Mouse (Mus musculus) left cerebral cortex, postnatal 14 days (tissue): ENCODE measurements around the gene Arrb2. TPM values are rescaled to one million over a fixed set of nuclear protein-coding genes. Genes with fewer than 3 reads are reported as not detected.

Experiments used
- DNase-seq, 2 experiments: peaks; one replicate each; pipeline ENCODE4 v3.0.0; 2021 to 2022; ENCODE audit warnings: low spot score in 2 of 2, mixed read lengths in 1 of 2
- intact Hi-C: fragments of 180-260 bp; cut with DNase I; formaldehyde crosslinking; loops from one replicate; pipeline ENCODE4 v1.15.1; 2025
- total RNA-seq, 2 experiments: library from RNA; stranded (reverse); gene quantifications; 2 replicates each; pipeline ENCODE4 v1.2.3; 2021

The Arrb2 gene
- total RNA-seq, 2 experiments from 2014 or later: 75.1 to 78.6 TPM

DNA sequence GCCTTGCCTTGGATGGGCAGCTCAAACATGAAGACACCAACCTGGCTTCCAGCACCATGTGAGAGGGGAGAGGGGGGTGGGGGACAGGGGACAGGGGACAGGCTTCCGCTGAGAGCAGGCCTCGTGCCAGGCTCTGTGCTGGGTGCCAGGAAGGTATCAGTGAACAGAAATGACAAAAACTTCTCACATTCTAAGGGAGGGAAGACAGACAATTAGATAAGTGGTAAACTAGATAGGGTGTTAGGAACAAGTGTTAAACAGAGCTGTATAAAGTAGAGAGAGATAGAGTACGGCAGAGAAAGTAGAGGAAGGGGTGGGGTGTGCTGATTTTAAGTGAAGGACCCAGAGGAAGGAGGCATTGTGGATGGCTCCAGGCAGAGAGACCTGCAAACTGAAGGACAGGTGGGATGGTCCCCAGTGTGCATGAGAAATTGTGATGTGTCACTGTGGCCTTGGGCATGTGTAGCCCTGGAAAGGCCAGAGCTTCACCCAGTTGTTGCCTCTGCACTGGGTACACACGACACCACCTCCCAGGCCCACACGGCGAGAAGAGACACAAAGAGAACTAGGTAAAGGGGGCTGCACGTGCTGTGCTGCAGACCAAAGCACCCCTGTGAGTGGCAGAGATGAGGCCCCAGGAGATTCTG, 6.4 kb downstream of the Arrb2 start:
- no peak for DNase-seq
- intact Hi-C loops: loop anchor here (10.0 kb wide), 1 partner anchor 206 kb away; the partner anchor contains the start of genes Rnf167 and Slc25a11

DNA sequence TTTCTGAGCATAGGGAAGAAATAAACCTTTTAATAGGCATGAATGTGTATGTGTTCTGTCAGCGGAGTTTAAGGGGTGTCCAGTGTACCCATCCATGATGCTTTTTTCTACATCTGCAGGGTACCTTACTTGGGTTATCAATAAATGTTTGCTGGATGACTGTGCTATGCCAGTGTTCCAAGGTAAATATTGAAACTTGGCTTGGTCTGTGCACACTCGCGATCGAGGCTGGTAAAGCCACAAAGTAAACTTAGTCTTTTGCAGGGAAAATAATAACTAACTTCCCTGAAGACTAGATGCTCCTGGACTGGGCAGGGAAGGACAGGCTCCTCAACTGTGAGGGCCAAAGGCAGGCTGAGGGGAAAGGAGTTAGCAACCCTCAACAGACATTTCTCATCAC, 8.2 kb downstream of the Arrb2 start:
- DNase-seq: no peak
- intact Hi-C loops: no loop called here

DNA sequence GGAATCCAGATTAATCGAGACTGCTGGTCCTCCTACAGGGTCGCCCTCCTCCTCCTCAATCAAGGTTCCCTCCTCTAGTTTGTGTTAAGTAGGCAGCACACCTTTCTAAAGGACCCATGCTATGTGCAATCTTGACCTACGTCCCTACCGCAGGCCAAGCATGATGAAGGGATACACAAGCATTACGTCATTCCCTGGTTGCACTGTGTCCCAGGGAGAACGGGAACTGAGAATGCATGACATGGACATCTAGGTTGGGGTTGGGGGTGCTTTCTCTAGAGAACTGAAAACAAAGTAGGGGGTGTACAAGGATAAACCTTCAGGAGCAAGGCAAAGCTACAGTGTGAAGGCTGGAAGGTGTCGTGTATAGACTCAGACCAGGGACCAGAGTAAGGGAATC, 9.4 kb downstream of the Arrb2 start:
- intact Hi-C loops: no loop called here
- no peak for DNase-seq

DNA sequence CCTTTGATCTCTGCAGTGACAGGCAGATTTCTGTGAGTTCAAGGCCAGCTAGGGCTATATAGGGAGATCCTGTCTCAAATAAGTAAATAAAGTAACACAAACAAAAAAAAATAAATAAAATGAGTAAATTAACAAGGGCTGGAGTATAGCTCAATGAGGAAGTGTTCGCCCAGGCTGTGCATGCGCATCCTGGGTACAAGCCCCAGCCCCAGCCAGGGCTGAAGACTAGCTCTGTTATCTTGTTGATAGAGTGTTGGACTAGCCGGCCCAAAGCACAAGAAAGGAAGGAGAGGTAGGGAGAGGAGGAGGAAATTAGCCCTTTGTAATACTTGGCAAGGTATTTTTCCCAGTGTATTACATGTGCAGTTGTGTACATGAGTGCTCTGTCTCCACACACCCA, 11.5 kb downstream of the Arrb2 start:
- no peak for DNase-seq
- intact Hi-C loops: no loop called here

DNA sequence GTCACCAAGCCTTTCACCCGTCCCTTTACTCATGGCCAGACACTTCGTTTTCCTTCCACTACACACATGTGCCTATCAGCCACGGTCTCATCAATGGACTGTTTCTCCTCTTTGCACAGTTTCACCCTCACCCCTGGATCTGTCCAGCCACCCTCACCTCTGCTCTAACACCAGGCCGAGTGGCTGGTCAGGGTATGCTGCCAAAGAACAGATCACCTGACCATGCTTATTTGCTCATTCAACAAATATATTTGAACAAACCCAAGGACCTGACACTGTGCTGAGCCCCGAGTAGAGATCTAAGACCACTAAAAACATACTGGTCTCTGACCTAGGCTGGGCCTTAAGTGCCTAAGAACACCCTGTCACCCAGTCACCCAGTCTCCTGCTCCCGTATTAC, 12.2 kb downstream of the Arrb2 start:
- intact Hi-C loops: no loop called here
- no peak for DNase-seq

DNA sequence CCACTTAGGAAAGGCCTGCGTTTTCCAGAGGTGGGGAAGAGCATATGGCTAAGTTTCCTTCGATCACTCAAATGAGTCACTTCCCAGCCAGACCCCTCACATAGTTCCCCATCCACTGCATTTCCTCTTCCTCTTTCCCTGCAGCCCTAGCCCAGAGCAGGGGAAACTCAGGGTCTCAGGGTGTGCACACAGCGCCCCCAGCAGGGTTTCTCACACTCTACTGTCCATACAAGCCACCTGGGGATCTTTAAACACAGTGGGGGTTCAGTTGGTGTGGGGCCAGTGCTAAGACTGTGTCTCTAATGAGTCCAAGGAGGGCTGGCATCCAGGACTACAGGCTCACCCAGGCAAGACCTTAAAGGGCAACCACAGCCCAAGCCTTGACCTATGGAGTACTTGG, 14.3 kb downstream of the Arrb2 start:
- intact Hi-C loops: no loop called here

DNA sequence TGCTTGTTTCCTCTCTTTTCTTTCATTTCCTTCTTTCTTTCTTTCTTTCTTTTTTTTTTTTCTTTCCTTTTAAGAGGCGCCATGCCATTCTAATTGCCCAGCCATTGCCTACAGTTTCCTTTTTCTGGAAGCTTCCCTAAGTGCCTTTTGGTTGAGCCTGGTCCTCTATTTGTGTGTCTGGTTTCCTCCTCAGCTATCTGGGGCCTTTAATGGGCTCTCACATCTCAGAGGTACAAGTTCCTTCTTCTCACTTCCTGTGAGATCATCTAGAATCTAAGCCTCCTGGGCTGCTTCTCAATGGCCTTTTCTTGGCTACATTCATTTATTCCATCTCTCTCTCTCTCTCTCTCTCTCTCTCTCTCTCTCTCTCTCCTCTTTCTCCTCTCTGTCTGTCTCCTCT, 14.9 kb downstream of the Arrb2 start:
- no peak for DNase-seq
- intact Hi-C loops: no loop called here

More for the DNA sequence above, 14.3 kb downstream of the Arrb2 start:
- no peak for DNase-seq

DNA sequence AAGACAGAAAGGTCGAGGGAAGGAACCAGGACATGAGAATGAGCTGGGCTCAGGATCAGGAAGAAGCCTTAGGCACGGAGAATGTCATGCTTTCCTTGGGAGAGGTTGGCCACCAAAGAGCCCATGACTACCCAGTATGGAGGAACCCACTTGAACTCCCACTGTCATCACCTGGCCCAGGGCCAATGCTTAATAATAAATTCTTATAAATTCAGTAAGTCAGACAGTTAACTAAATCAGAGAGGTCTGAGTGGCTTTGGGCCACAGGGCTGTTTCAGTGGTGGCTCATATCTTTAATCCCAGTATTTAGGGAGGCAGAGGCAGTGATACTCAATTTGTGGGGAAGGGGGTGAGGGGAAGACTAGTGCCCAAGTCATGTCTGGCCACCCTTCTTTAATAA, 18.5 kb downstream of the Arrb2 start:
- intact Hi-C loops: loop anchor here (5.0 kb wide), 1 partner anchor 56 kb away; the partner anchor contains the start of gene Tm4sf5
- no peak for DNase-seq

DNA sequence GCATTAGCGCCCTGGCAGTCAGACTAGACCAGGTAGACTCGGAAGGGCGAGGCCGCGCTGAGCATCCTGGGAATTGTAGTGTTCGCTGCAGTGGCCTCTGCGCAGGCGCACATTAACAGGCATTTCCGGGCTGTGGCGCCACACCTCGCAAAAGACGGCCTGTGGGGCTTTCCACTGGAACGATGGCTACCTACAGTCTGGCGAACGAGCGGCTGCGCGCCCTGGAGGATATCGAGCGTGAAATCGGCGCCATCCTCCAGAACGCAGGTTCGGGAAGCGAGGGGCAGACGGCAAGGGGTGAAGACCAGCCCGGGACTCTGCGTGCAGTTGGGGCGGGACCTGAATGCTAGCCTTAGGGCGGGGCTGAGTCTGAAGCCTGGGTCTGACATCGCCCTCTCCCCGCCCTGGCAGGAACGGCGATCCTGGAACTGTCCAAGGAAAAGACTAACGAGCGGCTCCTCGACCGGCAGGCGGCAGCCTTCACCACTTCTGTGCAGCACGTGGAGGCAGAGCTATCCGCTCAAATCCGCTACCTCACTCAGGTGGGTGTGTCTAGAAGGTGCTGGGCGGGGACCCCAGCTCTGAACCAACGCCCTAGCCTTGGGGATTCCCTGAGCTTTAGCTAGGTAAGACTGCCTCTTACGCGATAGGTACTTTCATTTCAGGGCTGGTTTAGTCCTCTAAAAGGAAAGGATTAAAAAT, 19.5 kb downstream of the Arrb2 start, which contains the start of gene Med11:
Gene Med11 (plus strand): TSS at position 123 of the 702 bp plus-strand sequence.
- intact Hi-C loops: loop anchor here (5.0 kb wide), 1 partner anchor 55 kb away; the partner anchor contains the start of gene Tm4sf5
- DNase-seq: peak; percentile 95 to 96

DNA sequence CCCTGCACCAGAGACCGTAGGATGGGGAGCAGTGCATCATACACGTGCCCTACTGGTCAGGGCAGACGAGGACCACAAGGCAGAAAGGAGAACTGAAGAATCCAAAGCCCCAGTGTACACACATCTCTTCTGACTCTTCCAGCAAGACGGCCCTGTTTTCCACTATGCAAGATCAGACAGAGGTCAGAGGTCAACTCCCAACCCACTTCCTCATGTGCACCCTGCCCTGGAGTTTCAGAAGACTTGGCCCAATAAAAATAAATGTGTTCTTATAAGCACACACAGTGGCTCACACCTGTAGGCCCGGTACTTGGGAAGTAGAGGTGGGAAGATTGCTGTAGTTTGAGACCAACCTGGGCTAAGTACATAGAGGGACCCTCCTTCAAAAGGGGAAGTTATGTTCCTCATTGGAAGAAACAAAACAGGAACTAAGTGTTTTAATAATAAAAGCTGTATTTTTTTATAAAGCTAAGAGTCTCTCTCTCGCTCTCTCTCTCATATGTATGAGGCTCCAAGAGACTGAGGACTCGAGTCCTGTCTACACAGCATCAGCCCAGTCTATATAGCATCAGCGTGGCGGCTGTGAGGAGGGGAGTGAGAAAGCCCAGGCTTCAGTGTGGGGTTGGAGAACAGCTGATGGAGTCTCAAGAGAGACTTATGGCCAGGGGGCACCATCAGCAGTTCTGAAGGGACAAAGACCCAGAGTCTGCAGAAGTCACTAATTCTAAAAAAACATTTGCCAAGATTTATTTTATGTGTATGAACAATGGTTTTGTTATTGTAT, 21.0 kb downstream of the Arrb2 start:
- intact Hi-C loops: loop anchor here (5.0 kb wide), 1 partner anchor 54 kb away; the partner anchor contains the start of gene Tm4sf5
- DNase-seq: no peak

DNA sequence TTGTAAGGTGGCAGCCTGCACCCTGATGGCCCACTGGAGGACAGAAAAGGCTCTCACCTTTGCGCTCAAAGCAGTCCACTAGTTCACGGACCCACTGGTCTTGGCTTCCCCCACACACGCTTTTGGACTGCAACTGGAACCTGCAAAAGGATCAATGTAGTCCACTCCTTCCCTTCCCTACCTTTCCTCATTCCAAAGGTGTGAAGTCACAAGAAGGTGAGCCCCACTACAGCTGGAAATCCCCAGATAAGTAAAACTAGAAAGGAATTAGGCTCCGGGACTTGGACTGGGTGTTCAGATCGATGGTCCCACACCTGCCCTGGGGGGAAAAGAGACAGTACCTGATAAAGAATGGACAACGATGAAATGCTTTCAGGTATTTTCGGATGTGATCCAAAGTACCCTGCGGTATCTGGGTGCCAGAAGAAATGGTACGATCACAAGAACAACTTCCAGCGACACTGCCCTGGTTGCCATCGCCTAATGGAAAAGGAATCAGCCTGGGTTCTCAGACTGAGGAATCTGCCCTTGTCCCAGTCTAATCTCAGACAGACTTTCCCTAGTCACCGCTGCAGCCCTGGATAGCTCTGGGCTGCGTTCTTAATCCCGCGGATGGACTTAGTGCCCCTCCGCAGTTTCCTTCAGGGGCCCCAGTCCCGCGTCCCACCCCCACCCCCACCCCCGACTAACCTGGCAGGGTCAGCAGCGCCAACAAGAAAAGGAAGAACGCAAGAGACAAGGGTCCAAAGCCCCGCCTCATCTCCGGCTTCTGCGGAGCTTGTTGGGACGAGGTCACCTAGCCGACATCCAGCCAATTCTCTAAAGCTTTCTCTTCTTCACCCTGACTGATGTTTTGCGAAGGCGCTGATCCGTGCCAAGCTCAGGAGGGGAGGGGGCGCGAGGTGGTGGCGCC, 26.5 kb downstream of the Arrb2 start, which contains the start of gene Zmynd15:
Gene Zmynd15 (plus strand): TSS at position 746 of the 913 bp plus-strand sequence.
- DNase-seq: no peak
- intact Hi-C loops: no loop called here

DNA sequence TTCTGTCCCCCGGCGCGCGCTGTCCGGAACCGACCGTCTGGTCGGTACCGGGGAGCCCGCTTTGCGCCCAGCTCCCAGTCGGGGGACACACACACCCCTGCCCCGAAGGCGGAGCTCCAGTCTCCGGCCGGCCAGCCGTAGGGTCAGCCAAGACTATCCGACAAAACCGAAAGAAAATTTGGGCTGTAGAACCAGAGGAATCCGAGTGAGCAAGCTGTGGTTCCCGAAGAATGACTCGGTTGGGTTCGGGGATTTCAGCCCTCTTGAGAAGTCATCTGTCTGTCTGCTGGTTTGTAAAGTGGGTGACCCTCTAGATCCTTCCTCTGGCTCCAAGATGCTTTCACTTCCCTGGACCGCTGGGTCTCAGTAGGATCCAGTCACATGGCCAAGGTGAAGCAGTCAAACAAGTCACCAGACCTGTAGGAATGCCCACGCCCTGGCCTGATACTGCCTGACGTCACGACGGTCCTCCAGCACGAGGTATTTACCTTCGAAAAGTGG, 27.2 kb downstream of the Arrb2 start, which contains the start of gene Cxcl16:
Gene Cxcl16 (minus strand): TSS at position 384 of the 501 bp plus-strand sequence.
- DNase-seq: no peak
- intact Hi-C loops: no loop called here

DNA sequence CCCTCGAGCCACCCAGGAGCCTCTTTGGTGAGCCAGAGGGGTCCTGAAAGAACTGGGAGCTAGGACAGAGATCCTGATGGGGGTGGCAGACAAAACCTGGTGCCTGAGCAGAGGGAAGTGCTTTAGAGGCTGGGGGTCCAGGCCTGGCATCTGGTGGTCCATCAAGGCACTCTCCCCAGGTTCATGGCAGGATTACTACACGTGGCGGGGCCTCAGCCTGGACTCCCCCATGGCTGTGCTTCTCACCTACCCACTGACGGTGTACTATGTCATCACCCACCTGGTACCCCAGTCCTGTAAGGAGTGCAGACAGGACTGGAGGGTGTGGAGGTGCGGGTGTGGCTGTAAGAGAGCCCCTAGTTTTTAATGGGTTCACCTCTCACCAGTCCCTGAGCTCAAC, 31.5 kb downstream of the Arrb2 start:
- intact Hi-C loops: no loop called here
- no peak for DNase-seq

DNA sequence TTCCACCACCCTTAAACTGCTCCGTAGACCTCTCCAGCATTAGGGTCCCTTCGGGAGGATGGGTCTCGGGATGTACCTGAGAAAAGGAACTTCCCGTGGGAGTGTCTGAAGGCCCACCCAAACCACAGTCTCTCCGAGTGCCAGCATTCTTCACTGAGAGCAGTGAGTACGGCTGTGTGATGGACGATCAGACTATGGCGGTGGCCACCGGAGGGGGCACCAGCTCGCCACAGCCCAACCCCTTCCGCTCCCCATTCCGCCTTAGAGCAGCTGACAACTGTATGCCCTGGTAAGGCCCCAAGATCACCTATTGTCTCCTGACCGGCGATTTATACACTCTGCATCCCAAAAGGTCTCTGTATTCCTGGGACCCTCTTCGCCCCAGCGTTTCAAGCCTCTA, 32.8 kb downstream of the Arrb2 start:
- intact Hi-C loops: no loop called here
- DNase-seq: no peak

DNA sequence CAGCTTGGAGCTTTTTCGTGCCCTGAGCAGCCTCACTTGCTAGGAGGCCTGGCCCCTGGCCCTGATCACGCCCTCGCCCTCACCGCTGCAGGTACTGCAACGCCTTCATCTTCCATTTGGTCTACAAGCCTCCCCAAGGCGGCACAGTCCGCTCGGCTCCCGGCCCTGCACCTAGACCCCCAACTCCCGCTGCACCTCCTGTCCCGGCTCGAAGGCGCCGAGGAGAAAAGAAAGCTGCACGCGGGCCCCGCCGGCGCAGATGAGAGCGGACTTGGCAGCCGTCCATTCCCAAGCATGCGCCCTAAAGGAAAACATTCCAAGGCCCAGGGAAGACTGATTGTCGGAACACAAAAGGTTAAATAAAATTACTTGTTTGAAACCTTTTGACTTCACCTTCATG, 33.4 kb downstream of the Arrb2 start:
- intact Hi-C loops: no loop called here
- no peak for DNase-seq

DNA sequence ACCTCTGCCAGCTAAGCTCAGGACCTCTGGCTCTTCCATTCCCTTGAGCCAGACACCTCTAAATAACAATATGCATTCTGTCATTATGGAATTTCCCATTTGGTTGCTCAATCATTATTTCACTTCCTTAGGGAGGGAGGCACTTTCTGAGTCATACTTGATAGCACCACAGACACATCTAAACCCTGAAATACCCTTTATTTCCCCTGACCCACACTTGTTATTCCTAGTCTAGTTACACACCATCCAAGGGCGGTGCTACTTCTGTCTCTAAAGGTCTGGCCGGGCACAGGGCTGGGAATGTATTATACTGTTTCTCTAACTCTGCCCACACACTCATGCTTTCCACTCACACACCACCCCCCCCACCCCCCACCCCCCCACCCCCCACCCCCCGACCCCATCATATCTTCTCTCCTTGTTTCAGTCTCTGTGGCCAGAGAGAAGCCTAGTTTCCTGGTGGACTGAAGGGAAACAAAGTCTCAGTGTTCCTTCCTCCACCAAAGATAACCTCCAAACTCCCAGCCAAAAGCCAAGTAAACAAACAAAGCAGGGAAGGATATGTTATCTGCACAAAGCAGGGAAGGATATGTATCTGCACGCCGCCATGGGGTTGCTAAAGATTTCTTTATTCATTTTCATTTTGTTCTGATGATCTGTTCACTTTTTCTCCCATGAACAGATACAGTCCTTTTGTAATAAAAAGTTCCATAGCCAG, 35.6 kb downstream of the Arrb2 start:
- DNase-seq: no peak
- intact Hi-C loops: no loop called here

DNA sequence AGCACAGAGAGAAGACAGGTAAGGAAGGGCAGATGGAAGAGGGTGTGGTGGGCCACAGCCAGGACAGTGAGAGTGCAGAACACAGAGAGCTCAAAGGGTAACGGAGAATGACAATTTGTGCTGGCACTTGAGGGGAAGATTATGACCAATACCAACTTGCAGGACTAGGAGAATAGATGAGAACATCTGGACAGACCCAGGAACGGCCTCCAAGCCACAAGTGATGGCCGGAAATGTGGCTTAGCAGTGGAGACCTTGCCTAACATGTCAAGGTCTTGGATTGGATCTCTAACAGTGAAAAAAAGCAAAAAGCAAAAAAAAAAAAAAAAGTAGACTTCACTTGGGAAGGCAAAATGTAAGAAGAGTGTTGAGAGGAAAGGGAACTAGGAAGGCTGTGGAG, 37.3 kb downstream of the Arrb2 start:
- intact Hi-C loops: no loop called here
- DNase-seq: no peak

DNA sequence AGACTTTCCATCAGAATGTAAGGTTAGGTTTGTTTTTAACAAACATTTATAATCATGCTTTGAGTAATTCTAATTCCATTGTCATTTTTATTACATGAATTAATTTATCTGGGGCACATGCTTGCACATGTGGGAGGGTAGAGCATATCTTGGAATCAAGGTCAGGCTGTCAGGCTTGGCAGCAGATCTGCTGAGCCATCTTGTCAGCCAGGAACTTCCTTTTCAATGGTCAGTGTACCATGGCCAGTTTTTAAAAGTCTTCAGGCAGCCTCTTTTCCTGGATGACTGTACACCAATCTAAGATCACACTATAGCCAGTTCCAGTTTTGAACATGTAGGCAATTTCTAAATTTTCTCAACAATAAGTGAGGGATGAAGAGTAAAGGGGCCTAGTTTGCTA, 40.3 kb downstream of the Arrb2 start:
- DNase-seq: no peak
- intact Hi-C loops: no loop called here
